Mouse (Mus musculus) hindbrain, embryonic 15.5 days (tissue): Measurements from ENCODE around the gene Smc1b. TPM values are rescaled to one million over a fixed set of nuclear protein-coding genes. Genes with fewer than 3 reads are reported as not detected.

Experiments
- polyA plus RNA-seq: library from polyadenylated mRNA; unstranded; fragments of >200 nt; fragmentation: Nextera tagmentation; extraction: Ambion mirVana; gene quantifications from 2 replicates; pipeline ENCODE4 v1.2.1, GENCODE M21; 2015

Gene Smc1b
- polyA plus RNA-seq, 1 experiment from 2014 or later: 0.08 TPM

Other genes with a start within 250 kb of the Smc1b start
- gene Gm29666, start 211.9 kb downstream of the Smc1b start, polyA plus RNA-seq: 0.98 and 1.0 TPM in 2 replicates
- 25.2 and 25.5 TPM in 2 replicates for gene Nup50, start 208.6 kb downstream of the Smc1b start, polyA plus RNA-seq
- 39.3 and 43.6 TPM in 2 replicates for gene 5031439G07Rik, start 143.4 kb downstream of the Smc1b start, polyA plus RNA-seq
- 0.91 and 1.6 TPM in 2 replicates for gene Upk3a, start 114.8 kb downstream of the Smc1b start, polyA plus RNA-seq
- gene Fam118a, start 103.0 kb downstream of the Smc1b start, polyA plus RNA-seq: 30.1 and 30.8 TPM in 2 replicates
- 0.69 and 1.5 TPM in 2 replicates for gene Ribc2, start 114 bp upstream of the Smc1b start, polyA plus RNA-seq
- 53.6 and 56.2 TPM in 2 replicates for gene Fbln1, start 74.0 kb upstream of the Smc1b start, polyA plus RNA-seq
- 501 and 511 TPM in 2 replicates for gene Atxn10, start 204.3 kb upstream of the Smc1b start, polyA plus RNA-seq